Mouse (Mus musculus): ENCODE measurements around the gene Vmn2r27.

The Vmn2r27 gene
- long read RNA-seq, experiment 1: 0 reads
- long read RNA-seq, experiment 2: 0 reads

GRCm38 (mm10) chr6:124231756-124232155 lies at the start of gene Vmn2r27:
Gene Vmn2r27, minus strand, starts transcription at chr6:124231856.
- intact Hi-C loops (cut with DNase I): no loop called here

GRCm38 (mm10) chr6:124278291-124278690 lies 46.6 kb upstream of the Vmn2r27 start:
- intact Hi-C loops (cut with DNase I): no loop called here

GRCm38 (mm10) chr6:124277641-124278040 lies 46.0 kb upstream of the Vmn2r27 start:
- intact Hi-C loops (cut with DNase I): no loop called here

- intact Hi-C loops (cut with DNase I): no loop called here
These were observed 41.7 kb upstream of the Vmn2r27 start for GRCm38 (mm10) chr6:124273231-124273880.

DNA sequence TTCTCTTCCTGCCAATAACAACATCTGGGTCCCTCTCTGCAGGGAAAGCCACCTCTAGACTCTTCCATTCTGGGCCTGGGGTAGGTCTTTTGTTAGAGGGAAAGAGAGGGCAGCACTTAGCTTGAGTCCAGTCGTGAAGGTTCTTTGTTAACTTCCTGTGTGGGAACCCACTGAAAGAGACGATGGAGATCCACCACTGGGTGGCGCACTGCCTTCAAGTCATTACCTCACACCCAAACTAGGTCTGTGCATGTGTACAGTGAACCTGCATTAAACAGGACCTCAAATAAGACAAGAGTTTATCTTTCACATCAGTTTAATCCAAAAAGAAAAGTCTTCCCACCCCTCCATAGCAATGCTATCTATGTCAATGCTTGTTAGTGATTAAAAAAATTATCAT lies 31.0 kb upstream of the Vmn2r27 start:
- intact Hi-C loops (cut with DNase I): loop anchor here (5.0 kb wide), 1 partner anchor 280 kb away; the partner anchor contains the start of gene C1s1

DNA sequence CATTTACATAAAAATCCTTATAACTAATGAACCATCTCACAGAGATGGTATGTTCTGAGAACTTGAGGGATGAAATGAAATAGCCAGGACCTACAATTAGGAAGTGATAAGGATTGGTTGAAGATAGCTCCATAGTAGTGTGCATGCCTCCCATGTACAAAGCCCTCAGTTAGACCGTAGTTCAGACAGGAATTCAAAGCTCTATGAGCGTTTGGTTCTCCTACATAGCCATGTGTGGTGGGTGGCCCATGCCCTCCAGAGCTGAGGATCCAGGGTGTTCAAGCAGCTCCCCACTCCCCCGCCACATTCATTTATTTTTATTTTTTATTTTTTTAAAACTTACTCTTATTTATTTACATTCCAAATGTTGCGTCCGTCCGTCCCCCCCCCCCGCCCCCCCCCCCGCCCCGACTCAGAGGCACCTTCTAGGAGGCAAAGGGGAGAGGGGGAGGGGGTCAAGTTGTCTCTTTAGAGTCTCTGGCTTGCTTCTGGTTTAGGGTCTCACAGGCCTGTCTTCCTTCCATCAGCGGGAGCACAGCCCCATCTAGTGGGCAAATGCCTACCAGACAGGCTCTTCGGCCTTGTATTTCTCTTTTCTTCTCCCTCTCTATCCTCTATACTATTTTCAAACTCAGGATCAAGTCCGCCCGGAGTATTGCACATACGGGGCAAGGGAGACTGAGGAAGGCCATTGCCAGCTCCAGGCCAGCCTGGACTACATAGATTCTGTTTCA lies 28.7 kb upstream of the Vmn2r27 start:
- intact Hi-C loops (cut with DNase I): loop anchor here (2.0 to 5.0 kb wide), 2 partner anchors 282 to 330 kb away; partner anchors contain the start of gene C1s1

- intact Hi-C loops (cut with DNase I): no loop called here
These were observed 24.2 kb upstream of the Vmn2r27 start for GRCm38 (mm10) chr6:124255721-124256470.

- intact Hi-C loops (cut with DNase I): no loop called here
These were observed 29.5 kb downstream of the Vmn2r27 start for GRCm38 (mm10) chr6:124202116-124202515.

DNA sequence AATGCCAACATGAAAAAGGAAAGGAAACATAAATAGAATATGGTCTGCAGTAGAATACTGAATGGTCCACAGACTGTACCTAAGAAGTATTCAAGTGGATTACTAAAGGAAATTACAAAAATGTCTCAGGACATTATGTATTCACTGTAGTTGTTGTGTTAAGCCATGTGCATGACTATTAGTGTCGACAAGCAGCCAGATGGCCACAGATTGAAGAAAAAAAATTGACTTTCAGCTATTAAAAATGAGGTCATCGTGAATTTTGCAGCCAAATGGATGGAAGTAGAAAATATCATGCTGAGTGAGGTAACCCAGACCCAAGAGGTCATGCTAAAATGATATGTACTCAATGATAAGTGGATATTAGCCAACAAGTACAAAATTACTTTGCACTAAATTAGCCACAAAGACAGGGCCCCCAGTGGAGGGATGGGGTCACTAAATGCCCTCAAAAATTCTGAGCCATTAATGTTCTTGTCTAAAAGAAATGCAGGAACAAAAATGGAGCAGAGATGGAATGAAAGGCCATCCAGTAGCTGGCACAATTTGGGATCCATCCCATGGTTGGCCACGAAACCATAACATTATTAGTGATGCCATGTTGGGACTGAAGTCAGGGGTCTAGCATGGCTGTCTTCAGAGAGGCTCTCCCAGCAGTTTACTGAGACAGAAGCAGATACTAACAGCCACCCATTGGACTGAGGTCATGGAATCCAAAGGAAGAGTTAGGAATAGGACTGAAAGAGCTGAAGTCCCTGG lies 63.0 kb downstream of the Vmn2r27 start:
- intact Hi-C loops (cut with DNase I): no loop called here

- intact Hi-C loops (cut with DNase I): no loop called here
These were observed 65.1 kb downstream of the Vmn2r27 start for GRCm38 (mm10) chr6:124166596-124166995.

DNA sequence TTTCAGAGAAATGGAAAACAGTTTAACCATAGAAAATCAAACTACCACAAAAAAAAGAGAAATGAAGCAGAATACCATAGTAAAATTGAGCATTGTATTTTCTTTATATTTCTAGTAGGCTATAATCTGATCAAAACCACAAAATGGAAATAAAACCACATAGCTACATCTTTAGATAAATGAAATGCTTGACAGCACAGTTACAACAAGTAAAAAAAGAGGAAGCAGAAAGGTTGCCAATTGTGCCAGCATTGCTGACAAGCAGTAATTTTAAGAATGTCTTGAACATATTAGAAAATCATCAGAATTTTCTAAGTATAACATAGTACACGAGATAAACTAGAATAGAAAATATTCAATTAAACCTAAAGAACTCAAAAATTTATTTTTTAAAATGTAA lies 81.8 kb downstream of the Vmn2r27 start:
- intact Hi-C loops (cut with DNase I): no loop called here
